ENCODE assay signal across 1 mouse cellular context in the genomic region with DNA sequence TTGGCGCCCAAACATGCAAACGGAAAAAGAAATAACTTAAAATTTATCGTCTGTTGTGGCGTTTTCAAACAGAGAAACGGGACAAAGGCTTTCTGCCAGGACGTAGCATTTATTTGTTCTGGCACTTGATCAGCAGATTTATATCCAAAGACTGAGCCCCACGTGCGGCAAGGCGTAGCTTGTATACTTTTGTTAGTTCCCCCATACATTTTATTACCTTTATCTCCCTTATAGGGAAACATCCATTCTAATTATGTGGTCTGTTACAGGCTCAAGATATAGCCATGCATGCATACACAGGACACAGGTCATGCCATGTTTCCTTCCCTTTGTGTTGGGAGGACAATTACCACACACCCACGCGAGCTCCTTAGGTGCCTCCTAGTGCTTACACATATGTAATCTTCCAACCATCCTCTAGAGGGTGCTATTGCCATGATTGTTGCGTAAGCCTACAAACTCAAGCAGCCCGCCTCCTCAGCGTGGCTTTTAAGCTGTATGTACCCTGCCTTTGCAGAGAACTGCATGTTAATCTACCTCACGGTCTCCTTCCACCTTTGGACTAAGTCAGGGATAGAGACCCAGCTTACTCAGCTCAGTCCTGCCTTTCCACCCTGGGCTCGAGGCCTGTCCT.
TF ChIP-seq lines count a peak whose summit lies in the region.

No protein-coding gene starts in this region.

TF ChIP-seq in MEL, 35 proteins besides CTCF, POLR2A, EP300 and RAD21 (continued from another document):
- TF ChIP-seq ZC3H11A (IDR thresholded peaks at IDR 0.05; ENCODE audit: low read depth, low read length) (peak; percentile 93), ETS1 (IDR thresholded peaks at IDR 0.05; ENCODE audit: low read depth, low read length) (no peak), JUND (IDR thresholded peaks at IDR 0.05; ENCODE audit: low read depth, low read length) (no peak), SMC3 (IDR thresholded peaks at IDR 0.05; ENCODE audit: low read depth, low read length) (peak; percentile 93), KAT2A (conservative IDR thresholded peaks at IDR 0.05; ENCODE audit: low read depth, low read length) (no peak), BHLHE40 (IDR thresholded peaks at IDR 0.05; ENCODE audit: borderline replicate concordance, low read depth, low read length) (no peak), USF2 (IDR thresholded peaks at IDR 0.05; ENCODE audit: borderline replicate concordance in 1 of 2, insufficient read depth in 1 of 2, low read depth in 1 of 2, low read length in 2 of 2) (no peak), ELF1 (IDR thresholded peaks at IDR 0.05; ENCODE audit: low read depth, low read length) (no peak), UBTF (IDR thresholded peaks at IDR 0.05; ENCODE audit: borderline replicate concordance, insufficient read depth, low read depth, low read length) (no peak), TBP (IDR thresholded peaks at IDR 0.05; ENCODE audit: low read depth, low read length) (peak; percentile 52; the same call in 1 of the 2 replicates), TAL1 (IDR thresholded peaks at IDR 0.05; ENCODE audit: low read length) (no peak), MYC (IDR thresholded peaks at IDR 0.05; ENCODE audit: low read depth, low read length) (peak; percentile 89; the same call in 1 of the 2 replicates), SIN3A (IDR thresholded peaks at IDR 0.05; ENCODE audit: low read length) (peak; percentile 47; the same call in 1 of the 2 replicates), GABPA (IDR thresholded peaks at IDR 0.05; ENCODE audit: low read depth, low read length) (no peak), MXI1 (IDR thresholded peaks at IDR 0.05; ENCODE audit: low read depth, low read length) (peak; percentile 87)
